Mouse (Mus musculus) forebrain, embryonic 15.5 days (tissue): ENCODE measurements at regions not wholly inside any gene's neighbourhood (a gene's known extent, or its start where the extent isn't known, plus 50 kb on each side); places are given as distances from the start of the nearest gene placed in this dataset.
A peak's percentile ranks its signal among the peaks of the same experiment; 100 is the strongest.

Experiments used
- ATAC-seq: fragments of 200-750 bp; cut with Nextera tagmentation; replicated peaks from 2 replicates; pipeline ENCODE4 v1.8.0; 2017; ENCODE audit warnings: mild to moderate bottlenecking, moderate TSS enrichment, moderate library complexity
- H3K27ac ChIP-seq: fragments of 300-500 bp; sonication (generic); replicated peaks from 2 replicates; pipeline ENCODE4 v1.5.1; 2015; ENCODE audit warnings: mild to moderate bottlenecking, inconsistent platforms
- H3K27me3 ChIP-seq: fragments of 300-500 bp; sonication (generic); 2 replicates; pipeline ENCODE4 v1.6.1; 2015; ENCODE audit warnings: inconsistent platforms
- H3K36me3 ChIP-seq: fragments of 300-500 bp; sonication (generic); 2 replicates; pipeline ENCODE4 v1.6.1; 2015; ENCODE audit warnings: mild to moderate bottlenecking, inconsistent platforms
- H3K4me1 ChIP-seq: fragments of 300-500 bp; sonication (generic); 2 replicates; pipeline ENCODE4 v1.6.1; 2015; ENCODE audit warnings: inconsistent platforms
- H3K4me2 ChIP-seq: fragments of 300-500 bp; sonication (generic); replicated peaks from 2 replicates; pipeline ENCODE4 v1.6.1; 2015; ENCODE audit warnings: mild to moderate bottlenecking, inconsistent platforms
- H3K4me3 ChIP-seq: fragments of 300-500 bp; sonication (generic); 2 replicates; pipeline ENCODE4 v1.5.1; 2015; ENCODE audit warnings: mild to moderate bottlenecking, inconsistent platforms
- H3K9ac ChIP-seq: fragments of 300-500 bp; sonication (generic); replicated peaks from 2 replicates; pipeline ENCODE4 v1.6.1; 2015; ENCODE audit warnings: mild to moderate bottlenecking, inconsistent platforms
- H3K9me3 ChIP-seq: fragments of 300-500 bp; sonication (generic); 2 replicates; pipeline ENCODE4 v1.6.1; 2016; ENCODE audit warnings: inconsistent platforms
- WGBS: fragments of 180-500 bp; shearing (Covaris S2); methylation state at CpG from one replicate; pipeline ENCODE4 v1.1.7; 2015; ENCODE audit warnings: mixed read lengths; 5-methylcytosine and 5-hydroxymethylcytosine counted together

- Histone ChIP-seq H3K27ac (peak overlapping the region; percentile 55), H3K4me1 (peaks cover 68% of the 10 kb centered on the region), H3K4me2 (no peak overlapping the region), H3K4me3 (no peak overlapping the region), H3K36me3 (no peaks in the 10 kb centered on the region), H3K27me3 (no peaks in the 10 kb centered on the region), H3K9ac (0 out of 2 replicates have a peak overlapping the region, but pooled peaks have one; percentile 6), H3K9me3 (no peaks in the 10 kb centered on the region)
- ATAC-seq = no peak
- 23% methylated on average over 12 of the region's 12 CpGs for WGBS
These were observed 154.6 kb upstream of the Gm26897 start for GRCm38 (mm10) chr5:111578977-111579727.

- Histone ChIP-seq H3K4me1 (peaks cover 59% of the 10 kb centered on the region), H3K27me3 (no peaks in the 10 kb centered on the region), H3K4me3 (peak overlapping the region; percentile 41), H3K9ac (peak overlapping the region; percentile 43), H3K9me3 (no peaks in the 10 kb centered on the region), H3K36me3 (no peaks in the 10 kb centered on the region), H3K4me2 (peak overlapping the region; percentile 63), H3K27ac (peak overlapping the region; percentile 90)
- ATAC-seq = peak; percentile 76
- 1% methylated on average over 31 of the region's 31 CpGs for WGBS
These were observed 152.6 kb upstream of the Gm26897 start for GRCm38 (mm10) chr5:111580870-111581771.

- peaks cover 56% of the 10 kb centered on the region for H3K4me1 ChIP-seq
- no peaks in the 10 kb centered on the region for H3K9me3 ChIP-seq
- H3K36me3 ChIP-seq = no peaks in the 10 kb centered on the region
- peak overlapping the region; percentile 63 for H3K4me2 ChIP-seq
- H3K4me3 ChIP-seq = peak overlapping the region; percentile 41
- H3K27ac ChIP-seq = peak overlapping the region; percentile 90
- H3K27me3 ChIP-seq = no peaks in the 10 kb centered on the region
- peak overlapping the region; percentile 43 for H3K9ac ChIP-seq
- WGBS = 6% methylated on average over 9 of the region's 9 CpGs
- ATAC-seq = no peak; the same call in none of the 2 replicates
These were observed 151.7 kb upstream of the Gm26897 start for GRCm38 (mm10) chr5:111582004-111582403.

- no peaks in the 10 kb centered on the region for H3K36me3 ChIP-seq
- H3K27ac ChIP-seq = peak overlapping the region; percentile 83
- H3K4me2 ChIP-seq = no peak overlapping the region
- no peaks in the 10 kb centered on the region for H3K27me3 ChIP-seq
- no peaks in the 10 kb centered on the region for H3K9me3 ChIP-seq
- H3K4me1 ChIP-seq = peaks cover 35% of the 10 kb centered on the region
- H3K9ac ChIP-seq = no peak overlapping the region
- no peak overlapping the region for H3K4me3 ChIP-seq
- 12% methylated on average over 4 of the region's 4 CpGs for WGBS
- ATAC-seq = peak; percentile 69
These were observed 143.1 kb upstream of the Gm26897 start for GRCm38 (mm10) chr5:111590619-111591081.

- Histone ChIP-seq H3K9ac (no peak overlapping the region), H3K4me2 (no peak overlapping the region), H3K4me1 (peaks cover 53% of the 10 kb centered on the region), H3K36me3 (no peaks in the 10 kb centered on the region), H3K27ac (no peak overlapping the region), H3K27me3 (no peaks in the 10 kb centered on the region), H3K9me3 (no peaks in the 10 kb centered on the region), H3K4me3 (no peak overlapping the region)
- no peak for ATAC-seq
- 66% methylated on average over 4 of the region's 4 CpGs for WGBS
These were observed 140.9 kb upstream of the Gm26897 start for GRCm38 (mm10) chr5:111592807-111593206.

- H3K4me3 ChIP-seq = no peak overlapping the region
- H3K9ac ChIP-seq = no peak overlapping the region
- H3K27me3 ChIP-seq = no peaks in the 10 kb centered on the region
- no peaks in the 10 kb centered on the region for H3K9me3 ChIP-seq
- no peaks in the 10 kb centered on the region for H3K36me3 ChIP-seq
- H3K4me2 ChIP-seq = no peak overlapping the region
- H3K4me1 ChIP-seq = peaks cover 65% of the 10 kb centered on the region
- ATAC-seq = no peak
- 66% methylated on average over 5 of the region's 5 CpGs for WGBS
- peak overlapping the region; percentile 93 for H3K27ac ChIP-seq
These were observed 139.6 kb upstream of the Gm26897 start for GRCm38 (mm10) chr5:111594111-111594510.

GRCm38 (mm10) chr5:111595438-111595837, 138.3 kb upstream of the Gm26897 start:
- peak; percentile 91 for ATAC-seq
- Histone ChIP-seq H3K36me3 (no peaks in the 10 kb centered on the region), H3K27ac (peak overlapping the region; percentile 93), H3K4me2 (no peak overlapping the region), H3K9me3 (no peaks in the 10 kb centered on the region), H3K4me1 (peaks cover 61% of the 10 kb centered on the region), H3K4me3 (no peak overlapping the region), H3K27me3 (no peaks in the 10 kb centered on the region), H3K9ac (no peak overlapping the region; the same call in 1 of the 2 replicates)
- WGBS = 9% methylated on average over 12 of the region's 12 CpGs

- Histone ChIP-seq H3K9me3 (no peaks in the 10 kb centered on the region), H3K36me3 (no peaks in the 10 kb centered on the region), H3K4me2 (no peak overlapping the region), H3K27ac (peak overlapping the region; percentile 48), H3K9ac (no peak overlapping the region), H3K27me3 (no peaks in the 10 kb centered on the region), H3K4me1 (peaks cover 55% of the 10 kb centered on the region), H3K4me3 (no peak overlapping the region)
- WGBS = 9% methylated on average over 2 of the region's 2 CpGs
- ATAC-seq = no peak
These were observed 136.0 kb upstream of the Gm26897 start for GRCm38 (mm10) chr5:111597733-111598132.

GRCm38 (mm10) chr5:111601711-111602521, 131.8 kb upstream of the Gm26897 start:
- Histone ChIP-seq H3K4me2 (no peak overlapping the region), H3K4me3 (no peak overlapping the region), H3K36me3 (no peaks in the 10 kb centered on the region), H3K4me1 (peaks cover 23% of the 10 kb centered on the region), H3K27me3 (no peaks in the 10 kb centered on the region), H3K9ac (no peak overlapping the region), H3K9me3 (no peaks in the 10 kb centered on the region), H3K27ac (no peak overlapping the region)
- ATAC-seq = no peak
- 62% methylated on average over 23 of the region's 26 CpGs for WGBS

GRCm38 (mm10) chr5:111613687-111614086, 120.0 kb upstream of the Gm26897 start:
- Histone ChIP-seq H3K36me3 (no peaks in the 10 kb centered on the region; the same call in 1 of the 2 replicates), H3K27ac (no peak overlapping the region), H3K9ac (no peak overlapping the region), H3K4me1 (no peaks in the 10 kb centered on the region), H3K9me3 (no peaks in the 10 kb centered on the region), H3K27me3 (no peaks in the 10 kb centered on the region), H3K4me3 (no peak overlapping the region), H3K4me2 (no peak overlapping the region)
- 71% methylated on average over 1 of the region's 1 CpGs for WGBS
- ATAC-seq = no peak

- H3K9ac ChIP-seq = no peak overlapping the region; the same call in 1 of the 2 replicates
These were observed 113.8 kb upstream of the Gm26897 start for GRCm38 (mm10) chr5:111619974-111620373.

More at GRCm38 (mm10) chr5:111619974-111620373, 113.8 kb upstream of the Gm26897 start:
- no peak overlapping the region for H3K4me2 ChIP-seq
- no peaks in the 10 kb centered on the region for H3K36me3 ChIP-seq
- no peaks in the 10 kb centered on the region for H3K9me3 ChIP-seq
- no peak for ATAC-seq
- no peak overlapping the region for H3K4me3 ChIP-seq
- peaks cover 6% of the 10 kb centered on the region; the same call in 1 of the 2 replicates for H3K4me1 ChIP-seq
- H3K27me3 ChIP-seq = no peaks in the 10 kb centered on the region
- WGBS = 19% methylated on average over 9 of the region's 9 CpGs
- 0 out of 2 replicates have a peak overlapping the region, but pooled peaks have one; percentile 8 for H3K27ac ChIP-seq
